Mouse (Mus musculus): Measurements from ENCODE around the gene Ech1. TPM values are rescaled to one million over a fixed set of nuclear protein-coding genes. Genes with fewer than 3 reads are reported as not detected.
A peak's percentile ranks its signal among the peaks of the same experiment; 100 is the strongest.

Ech1 gene
- total RNA-seq, 2 experiments from 2014 or later = 76.3 to 125 TPM

GRCm38 (mm10) chr7:28817957-28818356 is 7.1 kb upstream of the Ech1 start:
- ATAC-seq (replicated peaks; ENCODE audit: poor library complexity, severe bottlenecking) = no peak

DNA sequence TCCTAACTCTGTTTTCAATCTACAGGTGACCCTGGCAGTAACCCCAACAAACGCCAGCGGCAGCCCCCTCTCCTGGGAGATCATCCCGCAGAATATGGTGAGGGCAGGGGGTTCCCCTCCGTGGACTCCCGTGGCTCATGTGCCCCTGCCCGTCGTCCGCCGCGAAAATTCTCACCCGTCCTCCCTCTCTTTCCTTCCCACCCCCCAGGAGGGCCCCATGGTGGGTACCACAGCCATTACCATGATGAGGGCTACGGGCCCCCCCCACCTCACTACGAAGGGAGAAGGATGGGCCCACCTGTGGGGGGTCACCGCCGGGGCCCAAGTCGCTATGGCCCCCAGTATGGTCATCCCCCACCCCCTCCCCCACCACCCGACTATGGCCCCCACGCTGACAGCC is 6.6 kb upstream of the Ech1 start:
- ATAC-seq (replicated peaks; ENCODE audit: poor library complexity, severe bottlenecking) = no peak

DNA sequence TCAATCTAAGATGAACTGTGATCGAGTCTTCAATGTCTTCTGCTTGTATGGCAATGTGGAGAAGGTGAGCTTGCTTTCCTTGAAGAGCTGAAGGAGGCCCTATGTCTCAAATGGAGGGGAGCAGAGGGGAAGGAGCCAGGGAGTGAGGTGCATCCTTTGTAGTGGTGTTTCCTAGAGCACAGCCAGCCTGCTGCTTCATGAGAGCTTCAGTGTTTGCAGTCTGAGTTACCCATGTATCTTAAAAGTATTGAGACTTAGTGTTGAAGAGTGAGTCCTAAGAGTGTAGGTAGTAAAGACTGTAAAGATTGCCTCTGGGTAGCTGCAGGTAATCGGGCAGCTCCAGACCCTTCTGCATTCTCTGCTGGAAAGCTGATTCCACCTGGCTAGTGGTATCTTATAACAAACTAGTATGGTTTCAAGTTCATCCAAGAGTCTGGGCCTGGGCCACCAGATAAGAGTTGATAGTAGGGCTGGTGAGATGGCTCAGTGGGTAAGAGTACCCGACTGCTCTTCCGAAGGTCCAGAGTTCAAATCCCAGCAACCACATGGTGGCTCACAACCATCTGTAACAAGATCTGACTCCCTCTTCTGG is 6.1 kb upstream of the Ech1 start:
- ATAC-seq (replicated peaks; ENCODE audit: poor library complexity, severe bottlenecking) = no peak

DNA sequence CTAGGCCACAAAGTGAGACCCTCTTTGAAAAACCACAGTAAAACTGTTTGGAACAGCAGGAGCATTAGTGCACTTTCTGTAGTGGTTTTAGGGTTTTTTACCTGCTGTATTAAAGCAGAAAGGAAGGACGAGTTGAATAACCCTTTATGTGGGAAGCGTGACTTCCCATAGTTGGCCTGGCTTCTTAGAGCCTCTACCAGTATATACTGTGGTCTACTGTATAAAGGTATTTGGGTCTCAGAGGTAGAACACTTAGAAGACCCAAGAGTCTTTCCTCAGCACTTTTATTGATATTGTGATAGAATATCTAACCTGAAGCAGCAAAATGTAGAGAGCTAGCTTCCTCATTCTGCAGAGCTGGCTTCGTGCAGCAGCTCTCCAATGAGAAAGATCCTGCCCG is 5.4 kb upstream of the Ech1 start:
- no peak for ATAC-seq (replicated peaks; ENCODE audit: poor library complexity, severe bottlenecking)

DNA sequence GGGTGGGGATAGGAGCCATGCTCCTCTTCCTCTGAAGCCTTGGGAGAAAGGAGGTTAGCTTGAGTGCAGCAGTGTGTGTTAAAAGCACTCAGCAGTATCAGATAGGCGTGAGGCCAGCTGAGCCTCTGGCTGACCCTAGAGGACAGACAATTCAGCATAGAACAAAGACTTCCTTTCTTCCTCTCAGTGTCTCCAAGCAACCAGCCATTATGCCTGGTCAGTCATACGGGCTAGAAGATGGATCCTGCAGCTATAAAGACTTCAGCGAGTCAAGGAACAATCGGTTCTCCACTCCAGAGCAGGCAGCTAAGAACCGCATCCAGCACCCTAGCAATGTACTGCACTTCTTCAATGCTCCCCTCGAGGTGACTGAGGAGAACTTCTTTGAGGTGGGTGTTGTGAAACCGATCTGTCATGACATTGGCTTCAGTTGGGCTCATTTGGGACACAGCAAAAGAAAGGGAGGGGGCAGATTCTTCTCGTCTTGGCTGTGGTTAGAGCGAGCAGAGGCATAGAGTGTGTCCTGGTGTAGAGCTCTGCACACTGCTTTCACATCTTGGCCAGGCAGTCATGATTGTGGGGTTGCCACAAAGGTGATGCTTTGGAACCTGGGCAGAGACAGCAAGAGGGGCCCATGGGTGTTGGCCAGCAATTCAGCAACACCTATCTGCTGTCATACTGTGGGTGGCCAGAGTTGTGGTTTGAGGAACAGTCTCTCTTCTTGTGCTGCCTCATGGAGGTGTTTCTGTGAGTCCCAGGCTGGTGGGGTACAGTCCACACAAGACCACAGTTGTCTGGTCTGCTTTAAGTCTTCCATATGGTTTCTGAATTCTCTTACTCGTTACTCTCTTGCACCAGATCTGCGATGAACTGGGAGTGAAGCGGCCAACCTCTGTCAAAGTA is 4.4 kb upstream of the Ech1 start:
- ATAC-seq (replicated peaks; ENCODE audit: poor library complexity, severe bottlenecking) = no peak

- no peak for ATAC-seq (replicated peaks; ENCODE audit: poor library complexity, severe bottlenecking)
Observed at GRCm38 (mm10) chr7:28821261-28821831, 3.7 kb upstream of the Ech1 start.

DNA sequence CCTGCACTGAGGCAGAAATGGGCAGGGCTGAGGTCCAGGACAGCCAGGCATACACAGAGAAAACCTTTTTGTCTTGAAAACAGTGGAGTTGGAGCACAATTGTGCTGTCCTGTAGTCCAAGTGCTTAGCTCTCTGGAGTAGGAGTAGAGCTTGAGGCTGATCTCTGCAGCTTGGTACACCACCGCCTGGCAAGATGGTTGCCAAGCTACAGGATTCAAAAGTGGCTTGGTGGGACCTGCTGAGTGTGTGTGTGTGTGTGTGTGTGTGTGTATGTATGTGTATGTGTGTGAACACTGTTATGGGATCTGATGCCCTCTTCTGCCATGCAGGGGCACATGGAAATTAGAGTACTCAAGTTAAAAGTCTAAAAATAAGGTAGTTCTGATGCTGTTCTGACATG is 2.5 kb upstream of the Ech1 start:
- no peak for ATAC-seq (replicated peaks; ENCODE audit: poor library complexity, severe bottlenecking)

DNA sequence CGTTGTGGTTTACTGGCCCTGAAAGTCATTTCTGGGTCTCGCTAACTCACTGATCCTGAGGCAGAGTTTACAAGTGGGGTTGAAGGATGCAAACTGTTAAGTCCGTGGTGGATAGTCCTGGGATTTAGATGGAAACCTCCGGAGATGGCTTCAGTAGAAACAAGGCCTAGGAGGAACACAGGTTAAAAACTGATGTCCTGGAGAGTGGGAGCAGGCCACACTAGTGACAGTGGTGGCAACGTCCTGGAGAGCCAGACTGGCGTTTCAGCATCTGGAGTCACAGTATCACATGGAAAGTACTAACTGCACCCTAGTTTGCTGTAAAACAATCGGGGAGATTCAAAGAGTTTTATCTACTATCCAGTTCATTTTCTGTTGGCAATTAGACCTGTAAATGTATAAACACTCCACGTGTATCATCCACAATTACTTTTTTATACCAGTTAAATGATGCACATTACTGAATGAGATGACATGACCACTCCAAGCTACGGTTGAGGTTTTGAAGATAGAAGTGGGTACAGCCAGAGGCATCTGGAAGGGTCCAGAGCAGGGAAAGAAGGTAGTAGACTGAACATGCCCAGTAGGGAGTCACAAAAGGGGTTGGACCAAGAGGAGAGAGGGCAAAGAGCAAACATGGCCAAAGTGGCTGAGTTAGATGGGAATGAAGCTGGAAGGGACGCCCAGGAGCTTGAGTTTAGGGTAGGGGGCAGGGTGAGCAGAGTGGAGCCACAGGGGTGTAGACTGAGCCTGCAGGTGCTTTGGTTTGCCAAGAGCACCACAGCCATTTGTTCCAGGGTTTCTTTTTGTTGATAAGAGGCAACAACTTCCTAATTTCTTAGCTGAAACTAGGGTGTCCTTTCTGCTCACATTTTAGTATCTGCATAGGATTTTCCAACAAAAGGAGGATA is 1.8 kb upstream of the Ech1 start:
- no peak for ATAC-seq (replicated peaks; ENCODE audit: poor library complexity, severe bottlenecking)

- peak; percentile 25 for ATAC-seq (replicated peaks; ENCODE audit: poor library complexity, severe bottlenecking)
Observed at GRCm38 (mm10) chr7:28823932-28824331, 1.1 kb upstream of the Ech1 start.

DNA sequence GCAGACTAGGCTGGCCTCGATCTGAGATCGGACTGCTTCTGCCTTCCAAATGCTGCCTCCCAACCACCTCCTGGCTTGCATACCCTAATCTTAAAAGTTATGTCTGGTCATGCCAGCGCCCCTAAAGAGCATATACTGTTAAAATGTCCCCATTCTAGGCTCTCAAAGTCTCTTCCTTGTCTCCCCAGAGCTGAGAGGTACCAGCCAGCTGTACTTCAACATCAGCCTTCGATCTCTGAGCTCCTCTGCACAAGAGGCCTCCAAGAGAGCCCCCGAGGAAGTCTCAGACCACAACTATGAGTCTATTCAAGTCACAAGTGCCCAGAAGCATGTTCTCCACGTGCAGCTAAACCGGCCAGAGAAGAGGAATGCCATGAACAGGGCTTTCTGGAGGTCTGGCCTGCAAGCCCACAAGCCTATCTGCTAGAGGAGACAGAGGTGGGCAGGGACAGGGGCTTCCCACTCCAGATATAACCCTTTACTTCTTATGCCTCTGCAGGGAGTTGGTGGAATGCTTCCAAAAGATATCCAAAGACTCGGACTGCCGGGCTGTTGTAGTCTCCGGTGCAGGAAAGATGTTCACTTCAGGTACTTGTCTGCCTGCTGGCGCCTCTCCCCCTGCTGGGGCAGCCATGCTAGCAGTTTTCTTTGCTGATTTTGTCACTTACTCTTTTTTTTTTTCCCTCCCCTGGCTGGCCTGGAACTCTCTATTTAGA is 827 bp downstream of the Ech1 start:
- ATAC-seq (replicated peaks; ENCODE audit: poor library complexity, severe bottlenecking) = no peak

GRCm38 (mm10) chr7:28826402-28826772 is 1.4 kb downstream of the Ech1 start:
- no peak for ATAC-seq (replicated peaks; ENCODE audit: poor library complexity, severe bottlenecking)

DNA sequence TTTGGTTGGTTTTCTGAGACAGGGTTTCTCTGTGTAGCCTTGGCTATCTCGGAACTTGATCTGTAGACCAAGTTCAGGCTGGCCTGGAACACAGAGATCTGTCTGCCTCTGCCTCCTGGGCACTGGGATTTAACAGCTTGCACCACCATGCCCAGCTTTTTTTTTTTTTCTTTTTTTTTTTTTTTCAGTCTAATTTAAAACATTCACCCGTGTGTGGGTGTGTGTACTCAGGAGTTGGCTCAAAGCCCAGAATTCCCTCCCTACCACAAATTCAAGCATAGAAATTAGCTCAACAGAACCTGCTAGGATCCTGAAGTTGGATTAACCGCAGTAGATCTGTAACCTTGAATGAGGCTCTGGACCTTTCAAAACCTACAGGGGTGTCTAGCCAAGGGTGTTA is 2.3 kb downstream of the Ech1 start:
- no peak for ATAC-seq (replicated peaks; ENCODE audit: poor library complexity, severe bottlenecking)

GRCm38 (mm10) chr7:28829821-28830220 is 4.8 kb downstream of the Ech1 start:
- no peak for ATAC-seq (replicated peaks; ENCODE audit: poor library complexity, severe bottlenecking)

- ATAC-seq (replicated peaks; ENCODE audit: poor library complexity, severe bottlenecking) = no peak
Observed at GRCm38 (mm10) chr7:28830981-28831380, 6.0 kb downstream of the Ech1 start.

- ATAC-seq (replicated peaks; ENCODE audit: poor library complexity, severe bottlenecking) = no peak
Observed at GRCm38 (mm10) chr7:28831411-28832125, 6.6 kb downstream of the Ech1 start.

DNA sequence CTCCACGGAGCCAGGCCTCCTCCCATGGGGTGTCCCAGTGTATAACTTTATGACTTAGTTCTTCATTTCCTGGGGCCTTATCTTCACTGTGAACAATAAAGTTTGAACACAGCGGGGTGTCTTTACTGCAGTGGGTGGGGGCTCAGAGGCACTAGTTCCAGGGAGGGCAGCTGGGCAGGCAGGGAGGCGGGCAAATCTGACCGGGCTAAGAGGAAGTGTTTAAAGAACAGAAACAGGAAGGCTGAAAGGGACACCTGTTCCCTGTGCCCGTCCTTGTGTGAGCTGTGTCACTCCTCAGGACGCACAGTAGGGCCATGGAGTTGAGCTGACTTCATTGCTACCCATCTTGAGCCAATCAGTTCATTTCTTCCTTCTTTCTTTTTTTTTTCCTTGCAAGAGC is 7.1 kb downstream of the Ech1 start:
- peak; percentile 88 for ATAC-seq (replicated peaks; ENCODE audit: poor library complexity, severe bottlenecking)

- no peak for ATAC-seq (replicated peaks; ENCODE audit: poor library complexity, severe bottlenecking)
Observed at GRCm38 (mm10) chr7:28833723-28834347, 8.8 kb downstream of the Ech1 start, which contains the start of gene Lgals4. Lgals4 (plus strand) TSS chr7:28833854.

GRCm38 (mm10) chr7:28836936-28837335 is 11.9 kb downstream of the Ech1 start:
- ATAC-seq (replicated peaks; ENCODE audit: poor library complexity, severe bottlenecking) = no peak

- peak; percentile 84 for ATAC-seq (replicated peaks; ENCODE audit: poor library complexity, severe bottlenecking)
Observed at GRCm38 (mm10) chr7:28838331-28838730, 13.3 kb downstream of the Ech1 start.

Data from granulocyte monocyte progenitor cell, adult 5-6 weeks (primary cell).